Mouse (Mus musculus) mouse trophoblast stem cell (cell line): ENCODE data around the gene Cpsf4.
"Not testable (repeated sequence)": the region's sequence is repeated elsewhere in the genome, so short reads cannot be mapped to it uniquely, and the experiment has no call there.

Experiments
- in situ Hi-C, 2 experiments: fragments of 300-500 bp; cut with MseI, MboI; formaldehyde crosslinking; loops; 2 replicates in 1 of 2; 3 replicates in 1 of 2; pipeline ENCODE4 v1.15.1; 2025

Gene Cpsf4

GRCm38 (mm10) chr5:145178461-145178980 lies 11.5 kb downstream of the Cpsf4 start:
- in situ Hi-C loops = no loop called here

DNA sequence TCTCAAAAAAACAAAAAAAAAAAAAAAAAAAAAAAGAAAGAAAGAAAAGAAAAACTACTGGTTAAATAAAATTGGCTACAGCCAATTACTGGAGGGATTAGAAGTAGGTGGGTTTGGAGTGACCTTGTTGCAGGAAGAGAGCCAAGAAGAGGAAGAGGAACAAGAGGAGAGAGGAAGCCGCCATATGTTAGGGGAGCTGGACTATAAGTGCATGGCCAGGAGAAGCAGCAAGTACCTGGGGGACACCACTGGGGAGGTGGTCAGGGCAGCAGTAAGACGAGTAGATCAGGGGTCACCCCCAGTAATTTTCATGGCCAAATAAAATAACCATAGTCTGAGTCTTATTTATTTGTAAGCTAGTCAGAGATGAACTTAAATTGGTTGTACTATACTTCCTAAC lies 18.2 kb downstream of the Cpsf4 start:
- in situ Hi-C loops = no loop called here

DNA sequence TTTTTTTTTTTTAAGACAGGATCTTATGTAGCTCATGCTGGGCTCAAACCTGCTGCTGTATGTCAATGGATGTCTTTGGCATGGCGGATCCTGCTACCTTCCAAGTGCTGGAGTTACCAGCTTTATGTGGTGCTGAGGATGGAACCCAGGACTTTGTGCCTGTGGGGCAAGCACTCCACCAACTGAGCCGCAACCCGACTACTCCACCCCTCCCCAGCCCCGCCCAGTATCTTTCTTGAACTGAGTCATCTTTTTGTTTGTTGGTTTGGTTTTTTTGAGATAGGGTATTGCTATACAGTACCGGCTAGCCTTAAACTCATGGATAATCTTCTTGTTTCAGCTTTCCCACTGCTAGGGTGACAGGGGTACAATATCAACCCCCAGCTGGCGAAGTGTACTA lies 22.4 kb downstream of the Cpsf4 start:
- in situ Hi-C loops = no loop called here

- in situ Hi-C loops = no loop called here
Observed at GRCm38 (mm10) chr5:145190373-145190772, 23.4 kb downstream of the Cpsf4 start.

- in situ Hi-C loops = no loop called here
Observed at GRCm38 (mm10) chr5:145190875-145191798, 24.1 kb downstream of the Cpsf4 start.

DNA sequence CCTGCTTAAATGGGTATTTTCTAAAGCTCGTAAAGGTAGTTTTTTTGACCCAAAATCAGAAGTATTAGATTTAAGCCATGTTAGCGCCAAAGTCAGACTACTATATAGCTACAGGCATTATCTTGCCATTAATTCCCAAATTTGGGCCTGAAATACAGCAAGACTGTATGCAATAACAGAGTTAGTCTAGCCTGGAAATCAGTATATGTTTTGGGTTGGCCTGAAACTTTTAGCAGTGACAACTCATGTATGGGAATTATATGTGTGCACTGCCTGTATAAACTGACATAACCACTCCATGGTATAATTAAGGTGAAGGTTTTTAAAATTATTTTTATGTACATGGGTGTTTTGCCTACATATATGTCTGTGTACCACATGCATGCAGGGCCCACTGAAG lies 24.9 kb downstream of the Cpsf4 start, which contains the start of gene Atp5j2:
TSS of gene Atp5j2 (minus strand) at position 101 of the 400 bp plus-strand sequence.
- in situ Hi-C loops = no loop called here

DNA sequence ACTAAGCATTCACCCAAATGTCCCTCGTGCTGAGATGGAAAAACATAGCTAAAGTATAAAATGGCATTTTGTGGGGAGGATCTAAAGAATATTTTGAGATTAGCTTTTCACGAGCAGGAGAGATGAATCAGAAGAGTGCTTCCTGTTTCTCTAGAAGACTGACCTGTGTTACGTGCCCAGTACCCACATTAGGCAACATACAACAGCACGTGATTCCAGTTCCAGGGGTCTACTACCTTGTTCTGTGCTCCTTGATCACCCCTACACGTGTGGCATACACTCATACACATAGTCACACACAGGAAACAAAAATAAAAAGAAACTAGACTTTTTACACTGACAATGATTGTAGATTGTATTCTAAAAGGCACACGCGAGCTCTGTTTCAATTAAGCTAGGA lies 33.4 kb downstream of the Cpsf4 start:
- in situ Hi-C loops = no loop called here

GRCm38 (mm10) chr5:145201321-145201991 lies 34.4 kb downstream of the Cpsf4 start, which contains the start of gene Zkscan14:
Zkscan14 (minus strand) TSS chr5:145201868.
- in situ Hi-C loops = no loop called here

- in situ Hi-C loops = no loop called here
Observed at GRCm38 (mm10) chr5:145202446-145202845, 35.4 kb downstream of the Cpsf4 start.

DNA sequence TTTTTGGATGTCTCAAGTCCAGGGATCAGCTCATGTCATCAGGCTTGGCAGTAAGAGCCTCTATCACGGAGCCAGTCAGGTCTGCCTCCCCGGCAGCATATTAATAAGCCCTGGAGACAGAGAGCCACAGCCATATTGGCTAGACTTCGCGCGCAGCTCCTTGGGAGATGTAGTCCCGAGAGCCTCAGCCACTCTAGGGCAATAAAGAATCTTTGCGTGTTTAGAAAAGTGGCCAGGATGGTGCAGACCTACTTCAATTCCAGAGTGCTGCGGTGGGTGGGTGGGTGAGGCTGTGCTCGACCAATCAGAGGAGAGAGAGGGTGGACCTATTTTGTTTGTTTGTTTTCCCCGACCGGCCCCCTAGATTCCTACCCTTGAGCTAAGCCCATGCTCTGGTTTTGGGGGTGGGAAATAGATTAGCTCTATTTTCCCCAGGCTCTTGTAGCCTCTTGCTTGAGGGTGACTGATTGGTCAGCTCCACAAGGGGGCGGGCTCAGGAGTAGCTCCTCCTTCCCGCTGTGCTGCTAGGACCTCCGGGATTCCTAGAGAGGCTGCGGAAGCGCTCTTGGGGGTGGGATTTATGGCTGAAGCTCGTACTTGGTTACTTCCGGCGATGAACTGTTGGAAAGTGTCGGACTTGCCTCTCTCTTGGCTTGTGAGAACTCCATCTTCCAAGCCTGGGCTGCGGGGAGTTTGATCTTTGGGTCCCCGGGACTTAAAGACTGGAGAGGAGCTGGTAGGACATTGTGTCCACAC lies 37.1 kb downstream of the Cpsf4 start, which contains the start of gene Zkscan5:
TSS of gene Zkscan5 (plus strand) at position 627 of the 756 bp plus-strand sequence.
- in situ Hi-C loops = no loop called here

DNA sequence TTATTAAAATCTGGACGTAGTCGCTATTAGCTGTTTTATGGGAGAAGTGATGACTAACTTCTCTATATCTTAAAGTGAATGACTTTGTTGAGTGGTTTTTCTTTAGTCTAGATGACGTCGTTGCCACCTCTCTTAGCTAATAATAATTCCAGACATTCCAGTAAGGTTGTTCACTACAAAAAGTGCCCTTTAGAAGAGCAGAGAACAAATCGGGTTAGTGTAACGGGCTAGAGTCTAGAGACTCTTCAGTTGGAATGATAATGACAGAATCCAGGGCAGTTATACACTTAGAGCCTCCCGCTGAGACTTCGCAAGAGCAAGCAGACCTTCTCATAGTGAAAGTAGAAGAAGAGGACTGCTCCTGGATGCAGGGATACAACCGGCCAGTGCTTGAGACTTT lies 38.0 kb downstream of the Cpsf4 start:
- in situ Hi-C loops = no loop called here

DNA sequence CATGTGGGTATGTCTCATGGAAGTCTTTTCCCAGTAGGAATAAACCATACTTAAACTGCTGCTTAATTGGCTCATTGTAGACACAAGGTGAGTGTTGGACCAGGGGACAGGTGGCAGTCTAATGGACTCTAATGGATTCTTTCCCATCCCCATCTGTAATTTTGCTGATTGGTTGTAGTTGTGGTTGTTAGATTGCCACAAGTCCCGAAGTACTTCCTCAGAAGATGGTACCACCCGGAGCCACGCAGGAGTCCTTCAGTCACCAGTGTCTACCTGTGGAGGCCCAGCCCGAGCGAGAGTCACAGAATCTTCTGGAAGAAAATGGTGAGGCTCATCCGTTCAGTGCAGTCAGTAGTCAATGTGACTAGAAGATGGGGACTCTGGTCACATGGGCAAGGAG lies 40.4 kb downstream of the Cpsf4 start:
- in situ Hi-C loops = no loop called here

GRCm38 (mm10) chr5:145207954-145208353 lies 40.9 kb downstream of the Cpsf4 start:
- in situ Hi-C loops = no loop called here

- in situ Hi-C loops = not testable (repeated sequence)
Observed at GRCm38 (mm10) chr5:145208391-145208790, 41.4 kb downstream of the Cpsf4 start.

- in situ Hi-C loops = loop anchor here in 1 of 2 experiments (10.0 kb wide), 1 partner anchor 153 kb away; no protein-coding TSS in a partner anchor
Observed at GRCm38 (mm10) chr5:145211340-145211739, 44.3 kb downstream of the Cpsf4 start.

DNA sequence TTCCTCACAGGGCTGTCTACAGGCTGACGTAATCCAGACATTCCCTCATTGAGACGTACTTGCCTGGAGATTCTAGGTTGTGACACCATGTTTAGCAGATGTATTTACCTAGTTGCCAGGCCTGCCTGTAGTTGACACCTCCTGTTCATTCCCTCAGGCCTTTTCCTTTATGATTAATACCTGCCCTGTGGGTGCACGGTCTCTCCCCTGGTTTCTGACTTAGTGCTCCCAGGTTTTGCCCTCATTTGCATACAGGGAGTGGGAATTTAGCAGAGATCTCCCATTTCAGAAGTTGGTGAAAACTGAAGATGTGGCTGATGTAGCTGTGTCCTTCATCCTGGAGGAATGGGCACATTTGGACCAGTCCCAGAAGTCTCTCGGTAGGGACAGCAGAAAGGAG lies 45.2 kb downstream of the Cpsf4 start:
- in situ Hi-C loops = loop anchor here in 1 of 2 experiments (10.0 kb wide), 1 partner anchor 153 kb away; no protein-coding TSS in a partner anchor

GRCm38 (mm10) chr5:145213505-145213904 lies 46.5 kb downstream of the Cpsf4 start:
- in situ Hi-C loops = loop anchor here in 1 of 2 experiments (10.0 kb wide), 1 partner anchor 151 kb away; no protein-coding TSS in a partner anchor

GRCm38 (mm10) chr5:145214679-145215078 lies 47.7 kb downstream of the Cpsf4 start:
- in situ Hi-C loops = loop anchor here in 1 of 2 experiments (10.0 kb wide), 1 partner anchor 150 kb away; no protein-coding TSS in a partner anchor

DNA sequence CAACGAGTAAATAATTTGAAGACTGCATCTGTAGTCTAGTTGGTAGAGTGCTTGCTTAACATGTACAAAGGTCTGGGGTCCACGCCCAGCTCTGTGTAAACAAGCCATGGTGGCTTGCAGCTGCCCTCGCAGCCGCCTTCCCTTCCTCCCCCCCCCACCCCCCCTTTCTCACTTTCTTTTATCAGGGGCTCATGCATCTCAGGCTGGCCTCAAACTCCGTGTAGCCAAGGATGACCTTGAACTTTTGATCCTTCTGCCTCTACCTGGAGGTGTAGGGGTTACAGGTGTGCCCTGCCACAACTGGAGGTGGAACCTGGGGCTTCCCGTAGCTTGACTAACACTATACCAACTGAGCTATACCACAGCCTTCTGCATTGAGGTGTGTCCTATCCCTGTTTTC lies 50.7 kb downstream of the Cpsf4 start:
- in situ Hi-C loops = loop anchor here in 1 of 2 experiments (10.0 kb wide), 1 partner anchor 147 kb away; no protein-coding TSS in a partner anchor

- in situ Hi-C loops = loop anchor here in 1 of 2 experiments (10.0 kb wide), 1 partner anchor 147 kb away; no protein-coding TSS in a partner anchor
Observed at GRCm38 (mm10) chr5:145218206-145218605, 51.2 kb downstream of the Cpsf4 start.

DNA sequence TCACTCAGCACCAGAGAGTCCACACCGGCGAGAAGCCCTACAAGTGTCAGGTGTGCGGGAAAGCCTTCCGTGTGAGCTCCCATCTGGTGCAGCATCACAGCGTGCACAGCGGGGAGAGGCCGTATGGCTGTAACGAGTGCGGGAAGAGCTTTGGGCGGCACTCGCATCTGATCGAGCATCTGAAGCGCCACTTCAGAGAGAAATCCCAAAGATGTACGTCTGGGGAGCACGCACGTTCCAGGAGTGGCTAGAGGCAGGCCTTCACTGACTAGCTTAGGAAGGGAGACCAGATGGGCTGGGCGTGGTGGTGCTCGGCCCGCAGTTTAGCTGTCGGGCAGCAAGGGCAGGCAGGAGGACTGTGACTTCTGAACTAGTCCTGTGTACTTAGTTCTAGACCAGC lies 51.7 kb downstream of the Cpsf4 start:
- in situ Hi-C loops = loop anchor here in 1 of 2 experiments (10.0 kb wide), 1 partner anchor 146 kb away; no protein-coding TSS in a partner anchor
